Mouse (Mus musculus) embryonic fibroblast, embryonic 13.5 days (primary cell): Measurements from ENCODE around the gene Tmem184b.

Experiments
- CTCF ChIP-seq: IDR thresholded peaks from 2 replicates; pipeline ENCODE4 v1.5.1; 2011; ENCODE audit warnings: mild to moderate bottlenecking, control low read depth, low read length, moderate library complexity, borderline replicate concordance; ENCODE audit not compliant: insufficient read depth
- POLR2A ChIP-seq: IDR thresholded peaks from 2 replicates; pipeline ENCODE4 v1.6.1; 2011; ENCODE audit warnings: low read depth, mild to moderate bottlenecking, control low read depth, low read length, moderate library complexity

GRCm38 (mm10) chr15:79402176-79402575 is 1.2 kb downstream of the Tmem184b start:
- TF ChIP-seq CTCF, result no peak
- no peak for TF ChIP-seq POLR2A
